ENCODE assay signal across 7 mouse cellular contexts in the genomic region with DNA sequence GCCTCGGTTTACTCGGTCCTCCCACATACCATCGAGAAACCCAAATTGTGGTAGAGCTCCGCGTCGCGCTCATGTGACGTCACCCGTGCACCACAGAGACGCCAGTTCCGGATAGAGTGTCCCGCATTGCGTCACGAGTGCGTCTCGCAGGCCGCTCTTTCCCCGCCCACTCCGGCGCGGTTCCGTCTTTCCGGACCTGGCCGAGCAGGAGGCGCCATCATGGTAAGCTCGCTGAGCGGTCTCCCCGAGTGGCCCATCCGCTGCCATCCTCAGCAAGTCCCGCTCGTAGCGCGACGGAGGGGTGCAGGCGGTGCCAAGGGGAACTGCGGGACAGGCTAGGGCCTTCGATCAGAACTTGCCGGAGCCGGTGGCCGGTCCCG. TPM values are rescaled to one million over a fixed set of nuclear protein-coding genes. Genes with fewer than 3 reads are reported as not detected.
DNase-seq lines count a peak whose midpoint lies in the region; ATAC-seq lines count a peak whose summit lies in the region.

Sphk2 (minus strand) TSS at position 85 of the 380 bp plus-strand sequence.

- no peaks in the 10 kb centered on the region for H3K27me3 ChIP-seq in embryonic facial prominence, embryonic 10.5 days (replicated peaks; ENCODE audit: low read depth, poor library complexity, severe bottlenecking)
- no peaks in the 10 kb centered on the region for H3K27me3 ChIP-seq in limb, embryonic 10.5 days (ENCODE audit: low read depth, poor library complexity, severe bottlenecking)
- H3K27me3 ChIP-seq in midbrain, embryonic 13.5 days = no peaks in the 10 kb centered on the region

- H3K27ac ChIP-seq in embryonic facial prominence, embryonic 10.5 days (replicated peaks) = peak within 1 kb of the TSS; percentile 93
- H3K27ac ChIP-seq in limb, embryonic 10.5 days = peak within 1 kb of the TSS; percentile 94
- peak within 1 kb of the TSS; percentile 90 for H3K27ac ChIP-seq in midbrain, embryonic 13.5 days

- peaks cover 58% of the 10 kb centered on the region for H3K36me3 ChIP-seq in embryonic facial prominence, embryonic 10.5 days (replicated peaks)
- H3K36me3 ChIP-seq in limb, embryonic 10.5 days = peaks cover 51% of the 10 kb centered on the region
- peaks cover 45% of the 10 kb centered on the region for H3K36me3 ChIP-seq in midbrain, embryonic 13.5 days

- peak within 1 kb of the TSS; percentile 70 for H3K4me3 ChIP-seq in embryonic facial prominence, embryonic 10.5 days
- H3K4me3 ChIP-seq in limb, embryonic 10.5 days = peak within 1 kb of the TSS; percentile 74
- peak within 1 kb of the TSS; percentile 82 for H3K4me3 ChIP-seq in midbrain, embryonic 13.5 days (replicated peaks)

- ATAC-seq in granulocyte monocyte progenitor cell, adult 5-6 weeks (replicated peaks; ENCODE audit: poor library complexity, severe bottlenecking) = peak; percentile 55
- ATAC-seq in midbrain, embryonic 13.5 days = peak; percentile 76

- H3K4me2 ChIP-seq in midbrain, embryonic 13.5 days (replicated peaks) = peak within 1 kb of the TSS; percentile 81

- peak; percentile 98 for DNase-seq in adrenal gland, postnatal 10 days
- DNase-seq in embryonic facial prominence, embryonic 10.5 days (ENCODE audit: low spot score) = peak; percentile 98
- peak; percentile 97 for DNase-seq in kidney, adult 11 months
- DNase-seq in limb, embryonic 10.5 days (ENCODE audit: low spot score) = peak; percentile 100
- peak; percentile 94 for DNase-seq in spleen, adult 12 weeks (ENCODE audit: low spot score)

- peak within 1 kb of the TSS; percentile 91 for H3K9ac ChIP-seq in midbrain, embryonic 13.5 days (replicated peaks)

- under 1% methylated on average over 41 of the region's 41 CpGs for WGBS in embryonic facial prominence, embryonic 10.5 days
- under 1% methylated on average over 41 of the region's 41 CpGs for WGBS in limb, embryonic 10.5 days
- WGBS in midbrain, embryonic 13.5 days = under 1% methylated on average over 41 of the region's 41 CpGs

- H3K4me1 ChIP-seq in embryonic facial prominence, embryonic 10.5 days = peaks cover 64% of the 10 kb centered on the region
- H3K4me1 ChIP-seq in limb, embryonic 10.5 days = peaks cover 65% of the 10 kb centered on the region
- peaks cover 53% of the 10 kb centered on the region for H3K4me1 ChIP-seq in midbrain, embryonic 13.5 days (replicated peaks)

- no peaks in the 10 kb centered on the region for H3K9me3 ChIP-seq in embryonic facial prominence, embryonic 10.5 days
- no peaks in the 10 kb centered on the region for H3K9me3 ChIP-seq in limb, embryonic 10.5 days (replicated peaks)
- no peaks in the 10 kb centered on the region for H3K9me3 ChIP-seq in midbrain, embryonic 13.5 days

RNA-seq across cellular contexts. Expression of gene Sphk2, which starts in this region (rescaled TPM):
- 10 to 100 TPM; 28.0 to 28.8 TPM for total RNA-seq in adrenal gland, postnatal 10 days (2021)
- 41.5 and 42.1 TPM in 2 replicates for polyA plus RNA-seq in embryonic facial prominence, embryonic 10.5 days (2016; fragmentation: Nextera tagmentation; extraction: Ambion mirVana)
- 14.9 and 26.4 TPM in 2 replicates for total RNA-seq in granulocyte monocyte progenitor cell, adult 5-6 weeks (2014; fragmentation: Nextera tagmentation)
- total RNA-seq in granulocyte monocyte progenitor cell, adult 5-6 weeks (2017) = 10.0 and 10.6 TPM in 2 replicates
- polyA plus RNA-seq in limb, embryonic 10.5 days (2016; fragmentation: Nextera tagmentation; extraction: Ambion mirVana) = 45.5 and 49.3 TPM in 2 replicates
- 24.3 and 27.1 TPM in 2 replicates for polyA plus RNA-seq in midbrain, embryonic 13.5 days (2015; fragmentation: Nextera tagmentation; extraction: Ambion mirVana)

Comparison
In these comparisons a context has a peak if more than half of its experiments do, and no peak if none do; other contexts are left out.
1. Peak in every context shown above with its lines: DNase-seq, ATAC-seq, H3K4me3 ChIP-seq and H3K27ac ChIP-seq.